Mouse (Mus musculus): ENCODE results near the gene Ttc13.

The Ttc13 gene

DNA sequence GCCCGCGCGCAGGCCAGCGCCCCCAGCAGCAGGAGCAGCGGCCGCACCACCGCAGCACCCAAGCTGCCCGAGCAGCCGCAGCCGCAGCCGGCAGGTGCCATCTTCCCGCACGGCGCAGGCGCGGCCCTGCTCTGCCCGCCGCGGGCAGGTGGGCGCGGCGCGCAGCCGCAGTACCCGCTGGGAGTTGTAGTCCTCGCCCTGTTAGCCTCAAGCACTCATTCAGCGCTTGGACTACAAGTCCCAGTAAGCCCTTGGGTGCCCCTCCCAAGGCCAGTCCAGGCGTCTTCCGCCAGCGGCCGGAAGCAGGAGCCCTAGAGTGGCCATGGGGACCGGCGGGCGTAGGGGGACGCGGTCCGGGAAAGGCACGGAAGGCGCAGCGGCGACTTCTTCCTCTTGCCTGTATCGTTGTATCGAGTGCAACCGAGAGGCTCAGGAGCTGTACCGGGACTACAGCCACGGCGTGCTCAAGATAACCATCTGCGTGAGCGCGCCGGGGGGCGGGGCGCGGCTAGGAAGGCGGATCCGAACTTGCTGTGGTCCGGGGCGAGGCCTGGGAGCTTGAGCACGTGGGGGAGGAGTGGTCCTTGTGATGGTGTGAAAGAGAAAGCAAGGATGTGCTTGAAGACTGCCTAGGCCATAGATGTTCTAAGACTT, at the start of gene Ttc13, which contains the start of gene Arv1:
Gene Ttc13, minus strand, starts transcription at position 122 of the 654 bp plus-strand sequence.
Gene Arv1, plus strand, starts transcription at position 278 of the 654 bp plus-strand sequence.
- DNase-seq (ENCODE audit: low spot score in 2 of 2) = peak; percentile 93 to 95

GRCm38 (mm10) chr8:124763061-124763460, 41.3 kb upstream of the Ttc13 start:
- DNase-seq (ENCODE audit: low spot score in 2 of 2) = no peak

- DNase-seq (ENCODE audit: low spot score in 2 of 2) = no peak
These were observed 36.8 kb upstream of the Ttc13 start for GRCm38 (mm10) chr8:124758544-124758943.

- DNase-seq (ENCODE audit: low spot score in 2 of 2) = no peak
These were observed 34.8 kb upstream of the Ttc13 start for GRCm38 (mm10) chr8:124756601-124757000.

GRCm38 (mm10) chr8:124756153-124756552, 34.4 kb upstream of the Ttc13 start:
- no peak for DNase-seq (ENCODE audit: low spot score in 2 of 2)

- no peak for DNase-seq (ENCODE audit: low spot score in 2 of 2)
These were observed 33.7 kb upstream of the Ttc13 start for GRCm38 (mm10) chr8:124755481-124755880.

DNA sequence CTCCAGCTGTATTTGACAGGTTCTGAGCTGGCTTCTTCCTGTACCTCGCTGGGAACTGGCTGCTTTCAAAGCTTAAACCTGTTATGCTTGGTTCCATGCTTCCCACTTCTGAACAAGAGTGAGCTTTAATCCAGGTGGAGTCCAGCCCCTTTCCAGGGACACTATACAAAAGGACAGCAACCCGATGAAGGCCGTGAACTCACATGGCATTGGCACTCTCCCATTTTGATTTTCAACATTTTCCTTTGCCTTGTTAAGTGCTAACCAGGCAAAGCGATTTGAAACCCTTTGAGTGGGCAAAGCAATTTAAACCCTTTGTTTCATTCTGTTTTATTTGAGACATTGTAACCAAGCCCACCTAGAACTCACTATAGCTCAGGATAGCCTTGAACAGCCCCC, 33.0 kb upstream of the Ttc13 start:
- DNase-seq (ENCODE audit: low spot score in 2 of 2) = no peak

DNA sequence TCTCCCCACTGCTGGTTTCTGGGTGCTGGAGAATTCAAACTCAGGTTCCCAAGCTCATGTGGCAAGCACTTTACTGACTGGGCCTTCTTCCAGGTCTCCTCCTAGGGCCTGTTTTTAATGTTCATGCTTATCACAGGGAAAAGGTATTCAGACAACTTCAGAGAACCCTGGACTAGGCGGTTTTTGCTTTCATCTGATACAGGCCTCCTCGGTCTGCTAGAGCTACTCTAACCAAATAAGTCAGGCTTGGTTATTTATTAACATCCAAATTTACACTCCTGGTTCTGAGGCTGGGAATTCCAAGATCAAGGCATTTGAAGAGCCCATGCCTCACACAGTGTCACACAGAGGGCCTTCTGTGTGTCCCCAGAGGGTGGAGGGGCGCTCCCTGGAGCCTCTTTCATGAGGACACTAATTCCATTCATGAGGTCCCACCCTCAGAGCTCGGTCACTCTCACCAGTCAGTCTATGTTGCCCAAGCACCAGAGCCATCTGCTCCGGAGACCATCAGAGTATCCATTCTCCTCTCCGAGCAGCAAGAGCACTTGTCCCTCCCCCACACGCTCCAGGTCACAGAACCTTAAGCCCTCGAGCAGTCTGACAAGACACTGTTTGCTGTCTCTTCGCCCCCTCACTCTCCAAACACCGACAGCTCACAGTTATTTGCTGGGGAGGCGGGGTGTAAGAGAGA, 32.5 kb upstream of the Ttc13 start:
- DNase-seq (ENCODE audit: low spot score in 2 of 2) = peak; percentile 32 to 55

DNA sequence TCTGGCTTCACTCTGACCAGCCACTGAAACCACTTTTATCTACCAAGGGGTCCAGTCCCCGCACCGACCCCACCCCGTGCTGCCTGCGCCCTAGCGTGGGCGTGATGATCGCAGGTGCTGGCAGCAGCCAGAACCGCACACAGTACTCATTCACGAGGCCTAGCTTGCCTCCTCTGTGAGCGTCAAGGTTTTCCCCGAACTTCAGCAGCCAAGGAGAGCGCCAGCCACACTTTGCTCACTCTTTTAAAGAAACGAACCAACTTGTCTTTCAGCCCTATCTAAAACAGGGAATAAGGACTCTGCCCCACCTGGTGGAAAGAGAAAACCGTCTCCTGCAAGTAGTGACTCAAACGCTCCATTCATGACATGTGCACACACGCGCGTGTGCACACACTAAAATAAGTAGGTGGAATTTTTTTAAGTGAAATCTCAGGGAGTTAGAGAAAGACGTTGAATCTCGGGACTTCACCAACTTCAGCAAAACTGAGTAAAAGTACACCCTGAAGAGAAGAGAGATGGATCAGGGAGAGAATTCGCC, 30.6 kb upstream of the Ttc13 start:
- DNase-seq (ENCODE audit: low spot score in 2 of 2) = no peak

GRCm38 (mm10) chr8:124751709-124752173, 30.0 kb upstream of the Ttc13 start, which contains the start of gene Fam89a:
TSS of gene Fam89a (minus strand) at chr8:124751832.
- DNase-seq (ENCODE audit: low spot score in 2 of 2) = no peak

GRCm38 (mm10) chr8:124751191-124751590, 29.4 kb upstream of the Ttc13 start:
- DNase-seq (ENCODE audit: low spot score in 2 of 2) = no peak

- no peak for DNase-seq (ENCODE audit: low spot score in 2 of 2)
These were observed 24.9 kb upstream of the Ttc13 start for GRCm38 (mm10) chr8:124746661-124747060.

DNA sequence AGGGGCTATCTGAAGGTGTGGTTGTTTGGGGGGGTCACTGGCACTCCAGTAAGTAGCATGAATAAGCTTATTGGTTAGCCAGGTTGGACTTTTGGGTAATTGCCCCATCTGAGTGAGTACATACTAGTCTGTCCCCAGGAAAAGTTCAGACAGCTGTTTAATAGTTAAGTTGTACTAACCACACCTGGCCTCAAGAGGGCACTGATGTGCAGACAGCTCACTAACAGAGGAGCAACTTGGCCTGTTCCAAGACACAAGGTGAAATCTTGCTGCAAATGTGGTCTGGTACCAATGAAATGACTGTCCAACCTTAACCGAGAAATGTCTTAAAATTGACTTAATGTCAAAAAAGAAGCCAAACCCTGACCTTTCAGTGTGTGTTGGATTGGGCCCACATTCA, 17.5 kb upstream of the Ttc13 start:
- DNase-seq (ENCODE audit: low spot score in 2 of 2) = no peak

GRCm38 (mm10) chr8:124735371-124735911, 13.7 kb upstream of the Ttc13 start:
- no peak for DNase-seq (ENCODE audit: low spot score in 2 of 2)

- DNase-seq (ENCODE audit: low spot score in 2 of 2) = no peak
These were observed 11.0 kb upstream of the Ttc13 start for GRCm38 (mm10) chr8:124732828-124733227.

DNA sequence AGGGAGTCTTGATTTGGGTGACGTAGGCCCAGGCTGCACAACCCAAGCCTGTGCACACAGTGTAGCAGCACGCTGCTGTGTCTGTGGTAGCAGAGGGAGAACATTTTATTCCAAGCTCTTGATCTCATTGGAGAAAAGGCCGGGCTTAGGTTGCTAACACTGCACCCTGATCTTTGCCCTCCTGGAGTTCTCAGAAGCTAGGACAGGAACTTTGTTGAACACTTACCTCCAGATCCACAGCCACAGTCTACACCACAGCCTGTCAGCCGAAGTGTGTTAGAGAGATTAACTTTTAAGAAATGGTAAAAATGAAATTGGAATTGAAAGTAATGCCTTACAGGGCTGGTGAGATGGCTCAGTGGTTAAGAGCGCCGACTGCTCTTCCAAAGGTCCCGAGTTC, 2.5 kb upstream of the Ttc13 start:
- DNase-seq (ENCODE audit: low spot score in 2 of 2) = no peak

DNA sequence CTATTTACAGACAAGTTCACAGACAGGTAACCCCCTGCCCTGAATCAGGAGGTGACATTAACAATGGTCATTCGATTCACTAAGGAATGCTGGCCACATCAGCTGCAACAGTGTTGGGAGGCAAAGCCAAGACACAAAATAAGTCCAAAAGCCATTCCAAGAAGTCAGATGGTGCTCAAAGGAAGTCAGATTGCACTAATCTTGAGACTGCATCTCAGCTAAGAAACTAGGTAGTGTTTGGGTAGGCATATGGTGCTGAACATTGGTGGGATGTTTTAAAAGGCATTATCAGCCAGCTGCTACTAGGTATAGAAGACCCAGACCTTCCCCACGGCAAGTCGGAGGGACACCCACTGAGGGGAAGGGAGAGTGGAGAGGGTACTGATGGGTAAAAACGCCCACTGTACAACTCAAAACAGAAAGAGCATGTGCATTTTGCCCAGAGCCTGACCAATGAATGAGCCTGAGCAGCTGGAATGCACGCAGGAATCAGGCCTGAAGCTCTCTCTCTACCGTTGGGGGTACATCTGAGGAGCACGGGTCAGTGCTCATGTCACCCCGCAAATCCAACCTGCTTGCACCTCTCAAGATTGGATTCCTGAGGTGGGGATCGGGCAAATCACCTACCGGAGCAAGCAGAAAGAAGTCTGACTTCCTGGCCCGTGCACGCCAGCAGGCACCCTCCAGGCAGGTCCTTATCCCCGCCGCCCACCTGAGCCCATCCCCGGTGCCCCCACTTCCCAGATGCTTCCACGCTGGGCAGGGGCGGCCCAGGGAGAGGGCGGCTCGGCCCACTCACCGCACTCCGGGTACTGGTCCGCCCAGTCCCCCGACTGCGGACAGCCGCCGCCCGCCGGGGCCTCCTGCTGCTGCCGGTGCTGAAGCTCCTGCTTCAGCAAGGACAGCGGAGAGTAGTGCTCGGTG, 583 bp downstream of the Ttc13 start:
- peak in 1 of 2 experiments; percentile 42 for DNase-seq (ENCODE audit: low spot score in 2 of 2)

DNA sequence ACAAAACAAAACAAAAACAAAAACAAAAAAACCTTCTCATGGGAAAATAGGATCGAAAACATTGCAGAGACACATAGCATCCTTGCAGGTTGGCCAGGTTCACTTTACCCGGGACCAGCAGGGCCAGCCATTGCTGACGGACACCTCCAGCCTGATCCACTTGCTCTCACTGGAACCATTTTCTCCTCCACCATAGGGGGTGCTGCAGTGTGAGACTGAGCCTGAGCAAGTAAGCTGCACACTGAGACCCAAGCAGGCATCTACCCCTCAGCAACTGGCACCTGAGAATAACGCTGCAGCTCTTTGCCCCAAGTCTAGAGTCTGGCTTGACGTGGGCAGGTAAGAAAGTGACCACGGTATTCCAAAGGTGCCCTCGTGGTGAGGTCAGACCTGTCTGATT, 1.6 kb downstream of the Ttc13 start:
- no peak for DNase-seq (ENCODE audit: low spot score in 2 of 2)

GRCm38 (mm10) chr8:124715736-124716135, 6.0 kb downstream of the Ttc13 start:
- DNase-seq (ENCODE audit: low spot score in 2 of 2) = no peak

- no peak for DNase-seq (ENCODE audit: low spot score in 2 of 2)
These were observed 8.6 kb downstream of the Ttc13 start for GRCm38 (mm10) chr8:124713207-124713606.

GRCm38 (mm10) chr8:124705823-124706222, 16.0 kb downstream of the Ttc13 start:
- no peak for DNase-seq (ENCODE audit: low spot score in 2 of 2)
